Mouse (Mus musculus) frontal cortex, adult (tissue): Measurements from ENCODE around the gene Ntmt1.

Experiments used
- ATAC-seq: cut with Nextera tagmentation; 2 replicates; pipeline ENCODE4 v1.9.2; 2017; ENCODE audit warnings: mild to moderate bottlenecking, moderate library complexity, mixed read lengths; ENCODE audit not compliant: low TSS enrichment

The Ntmt1 gene

DNA sequence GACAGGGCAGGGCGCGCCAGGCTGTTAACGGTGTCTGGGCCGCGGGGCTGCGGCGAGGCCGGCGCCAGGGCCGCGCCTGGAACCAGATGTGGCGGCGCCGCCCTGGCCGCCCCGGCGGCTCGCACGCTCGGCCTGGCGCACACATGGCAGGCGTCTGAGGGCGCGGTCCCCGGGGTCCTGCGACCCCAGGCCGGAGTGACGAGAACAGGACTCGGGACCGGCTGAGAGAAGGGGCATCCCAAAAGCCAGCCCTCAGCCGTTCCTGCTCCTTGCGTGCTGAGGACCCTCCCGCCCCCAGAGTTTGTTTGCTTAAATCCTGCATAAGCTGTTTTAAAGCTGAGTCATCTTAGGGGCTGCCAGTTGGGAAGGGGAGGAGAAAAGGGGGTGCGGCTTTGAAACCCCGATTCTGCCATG, 57.3 kb downstream of the Ntmt1 start:
- no peak for ATAC-seq

DNA sequence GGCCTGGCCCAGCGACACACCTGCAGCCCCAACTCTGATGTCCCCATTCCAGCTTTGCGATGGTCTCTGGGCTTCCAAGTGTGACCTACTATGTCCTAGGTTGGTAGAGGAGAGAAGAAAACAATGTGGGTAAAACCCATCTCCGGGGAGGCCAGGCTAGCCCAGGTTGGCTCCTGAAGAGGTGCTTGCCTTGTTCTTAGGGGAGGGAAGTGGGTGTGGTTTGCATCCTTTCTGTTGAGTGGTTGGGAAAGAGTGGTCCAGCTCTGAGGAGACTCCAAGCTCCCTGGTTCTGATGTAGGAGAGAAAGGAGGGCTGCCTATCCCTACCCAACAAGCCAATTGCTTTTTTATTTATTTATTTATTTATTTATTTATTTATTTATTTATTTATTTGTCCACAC, 57.8 kb downstream of the Ntmt1 start:
- ATAC-seq: no peak

DNA sequence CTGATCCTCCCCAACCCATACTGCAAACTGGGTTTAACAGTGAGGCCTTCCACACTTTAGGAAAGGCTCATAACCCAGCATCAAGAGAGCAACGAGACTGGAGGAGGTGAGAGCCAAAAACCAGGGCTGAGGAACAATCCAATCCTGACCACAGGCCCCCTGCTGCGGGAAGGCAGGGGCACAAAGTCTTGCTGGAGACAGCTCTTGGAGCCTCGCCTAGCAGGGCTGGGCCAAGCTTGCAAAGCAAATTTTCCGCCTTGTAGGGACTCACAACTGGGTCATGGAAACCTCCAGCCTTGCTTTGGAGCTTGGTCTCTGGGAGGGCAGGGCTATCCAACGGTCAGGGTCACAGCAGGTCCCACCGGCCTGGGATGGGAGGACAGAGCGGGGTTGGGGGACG, 63.2 kb downstream of the Ntmt1 start:
- no peak for ATAC-seq
